Mouse (Mus musculus): ENCODE measurements at regions not wholly inside any gene's neighbourhood (a gene's known extent, or its start where the extent isn't known, plus 50 kb on each side); places are given as distances from the start of the nearest gene placed in this dataset.

- TF ChIP-seq POLR2A (IDR thresholded peaks at IDR 0.05; ENCODE audit: low read depth, low read length) (no peak), CTCF (conservative IDR thresholded peaks at IDR 0.05; ENCODE audit: insufficient read depth, insufficient read length, low read depth, low read length) (no peak)
These were observed 410.6 kb downstream of the Ppargc1a start for GRCm38 (mm10) chr5:51156901-51157300.
